Mouse (Mus musculus) heart, adult 8-10 months (tissue): Measurements from ENCODE around the gene Cacna2d4. TPM values are rescaled to one million over a fixed set of nuclear protein-coding genes. Genes with fewer than 3 reads are reported as not detected.

Source experiments
- DNase-seq: peaks from one replicate; pipeline ENCODE4 v3.0.0; 2022; ENCODE audit warnings: low spot score
- total RNA-seq, 4 experiments: library from RNA; stranded (reverse); gene quantifications; 2 replicates each; pipeline ENCODE4 v1.2.4; 2022

The Cacna2d4 gene
- total RNA-seq, 4 experiments from 2014 or later: not detected

GRCm38 (mm10) chr6:119387801-119388649, 151.7 kb downstream of the Cacna2d4 start:
- peak; percentile 24 for DNase-seq

GRCm38 (mm10) chr6:119388650-119389012, 152.3 kb downstream of the Cacna2d4 start:
- DNase-seq: peak; percentile 94

GRCm38 (mm10) chr6:119389089-119389488, 152.8 kb downstream of the Cacna2d4 start:
- DNase-seq: no peak

DNA sequence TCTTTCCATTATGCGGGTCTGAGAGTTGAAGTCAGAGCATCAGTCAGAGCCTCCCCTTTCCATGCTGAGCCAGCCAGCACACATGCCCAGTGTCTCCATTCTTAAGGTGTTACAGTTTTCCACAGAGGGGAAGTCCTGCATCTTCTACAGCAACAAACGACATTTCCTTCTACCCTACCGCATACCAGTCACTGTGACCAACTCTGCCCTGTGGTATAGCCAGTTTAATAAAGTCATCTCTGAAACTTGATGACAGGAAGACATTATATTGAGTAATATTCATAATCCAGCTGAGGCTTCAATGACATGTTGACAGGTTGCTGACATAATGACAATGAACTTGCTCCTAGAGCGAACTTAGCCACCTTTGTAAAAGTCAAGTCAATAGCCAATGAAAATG, 154.4 kb downstream of the Cacna2d4 start:
- no peak for DNase-seq

DNA sequence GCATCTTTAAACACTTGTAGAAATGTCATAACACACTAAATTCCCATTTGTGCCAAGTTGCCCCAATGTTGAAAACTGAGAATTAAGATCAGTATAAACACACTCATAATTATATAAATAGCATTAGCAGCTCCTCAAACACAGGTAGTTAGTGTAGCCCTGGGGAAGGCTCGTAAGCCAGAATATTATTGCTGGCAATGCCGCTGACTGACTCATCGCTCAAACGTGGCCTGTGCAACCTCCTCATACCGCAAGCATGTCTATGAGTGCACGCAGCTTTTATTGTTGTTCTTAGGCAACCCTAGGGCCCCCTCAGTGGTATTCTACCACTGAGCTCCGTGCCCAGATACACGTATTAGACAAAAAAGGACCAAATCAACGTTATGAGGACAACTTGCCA, 156.5 kb downstream of the Cacna2d4 start:
- no peak for DNase-seq

DNA sequence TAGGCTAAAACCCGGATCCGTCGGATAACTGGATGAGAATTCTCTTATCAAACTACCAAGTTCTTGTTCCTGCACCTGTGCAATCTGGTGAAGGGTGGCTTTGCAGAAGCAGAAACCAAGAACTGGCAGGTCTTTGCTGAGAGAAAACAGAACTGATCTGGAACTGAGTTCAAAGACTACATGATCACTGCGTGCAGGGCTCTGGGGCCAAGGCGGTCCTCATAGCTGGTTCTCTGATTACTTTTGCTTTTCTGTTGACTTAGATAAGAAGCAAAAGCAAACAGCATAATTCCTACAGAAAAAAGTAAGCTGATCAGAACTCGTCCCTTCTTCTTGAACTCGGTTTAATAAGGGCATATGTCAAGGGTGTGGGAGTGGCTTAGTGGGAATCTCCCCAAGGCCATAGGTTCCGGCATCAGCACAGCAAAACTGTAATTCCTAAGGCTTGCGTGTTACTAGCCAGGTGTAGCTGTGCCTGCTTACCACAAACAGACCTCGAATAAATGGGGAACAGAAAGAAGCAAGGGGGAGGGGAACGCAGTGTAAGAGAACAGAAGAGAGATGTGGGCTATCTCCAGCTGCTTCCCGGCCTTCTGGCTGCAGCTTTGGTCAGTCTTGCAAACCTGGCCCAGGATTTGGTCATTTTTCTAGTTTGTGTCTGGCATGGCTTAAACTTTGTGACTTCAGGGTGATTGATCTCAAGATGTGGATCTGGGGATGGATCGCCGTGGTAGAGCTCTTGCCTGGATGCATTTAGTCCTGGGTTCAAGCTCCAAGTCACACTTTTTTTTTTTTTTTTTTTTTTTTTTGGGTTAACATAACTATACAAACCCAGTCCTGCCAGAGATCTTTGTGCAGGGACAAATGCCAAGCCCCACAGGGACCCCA, 159.3 kb downstream of the Cacna2d4 start:
- DNase-seq: no peak

- DNase-seq: peak; percentile 75
Observed at GRCm38 (mm10) chr6:119396309-119396634, 159.9 kb downstream of the Cacna2d4 start.

GRCm38 (mm10) chr6:119399371-119399770, 163.0 kb downstream of the Cacna2d4 start:
- no peak for DNase-seq

DNA sequence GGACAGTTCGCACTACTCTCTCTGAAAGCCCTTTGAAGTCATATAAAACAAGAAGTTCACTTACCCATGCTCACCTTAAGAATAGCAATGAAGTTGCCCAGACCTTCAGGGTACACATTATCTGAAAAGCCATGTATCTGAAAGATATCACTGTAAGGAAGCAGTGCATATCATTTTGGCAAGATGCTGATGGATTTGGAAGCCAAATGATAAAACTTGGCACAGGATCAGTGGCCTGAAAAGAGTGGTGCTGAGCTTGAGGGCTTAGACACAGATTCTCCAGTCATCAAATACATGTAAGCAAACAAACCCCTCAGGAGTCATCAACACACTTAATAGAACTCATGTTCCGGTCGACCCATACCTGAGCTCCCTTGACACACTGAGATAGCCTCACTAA, 164.3 kb downstream of the Cacna2d4 start:
- no peak for DNase-seq

- DNase-seq: no peak
Observed at GRCm38 (mm10) chr6:119401545-119402304, 165.4 kb downstream of the Cacna2d4 start.

Other genes with a start within 250 kb of the Cacna2d4 start
- 1 to 10 TPM; 2.2 to 3.6 (median 2.3) TPM for gene Dcp1b, start 61.3 kb upstream of the Cacna2d4 start, total RNA-seq
- gene Cacna1c, start 40.1 kb upstream of the Cacna2d4 start, total RNA-seq: 100 to 1,000 TPM; 227 to 263 (median 245) TPM
- under 1 TPM; 0.14 to 1.00 (median 0.23) TPM for gene Lrtm2, start 94.2 kb downstream of the Cacna2d4 start, total RNA-seq
- gene Adipor2, start 181.2 kb downstream of the Cacna2d4 start, total RNA-seq: 10 to 100 TPM; 53.7 to 69.1 (median 61.2) TPM
- 10 to 100 TPM; 14.7 to 18.1 (median 16.2) TPM for gene Fbxl14, start 243.1 kb downstream of the Cacna2d4 start, total RNA-seq